Mouse (Mus musculus): Measurements from ENCODE around the gene Fam151a. TPM values are rescaled to one million over a fixed set of nuclear protein-coding genes. Genes with fewer than 3 reads are reported as not detected.

The Fam151a gene
- polyA plus RNA-seq, 1 experiment from 2014 or later = 8.1 TPM

Other genes starting within 250 kb of the Fam151a start
- 15.6 and 16.5 TPM in 2 replicates for gene Bsnd, start 241.6 kb upstream of the Fam151a start, polyA plus RNA-seq (2015; fragmentation: Nextera tagmentation; extraction: Ambion mirVana)
- 4.1 TPM in 2 replicates for gene Dhcr24, start 172.9 kb upstream of the Fam151a start, polyA plus RNA-seq (2015; fragmentation: Nextera tagmentation; extraction: Ambion mirVana)
- gene Lexm, start 116.6 kb upstream of the Fam151a start, polyA plus RNA-seq (2015; fragmentation: Nextera tagmentation; extraction: Ambion mirVana) = not detected in 2 replicates
- gene Ttc22, start 111.5 kb upstream of the Fam151a start, polyA plus RNA-seq (2015; fragmentation: Nextera tagmentation; extraction: Ambion mirVana) = 6.7 and 7.1 TPM in 2 replicates
- gene Pars2, start 82.8 kb upstream of the Fam151a start, polyA plus RNA-seq (2015; fragmentation: Nextera tagmentation; extraction: Ambion mirVana) = 16.0 and 17.9 TPM in 2 replicates
- gene Ttc4, start 54.9 kb upstream of the Fam151a start, polyA plus RNA-seq (2015; fragmentation: Nextera tagmentation; extraction: Ambion mirVana) = 126 and 139 TPM in 2 replicates
- gene Mroh7, start 3.0 kb upstream of the Fam151a start, polyA plus RNA-seq (2015; fragmentation: Nextera tagmentation; extraction: Ambion mirVana) = 0.74 and 1.8 TPM in 2 replicates
- 2.8 and 2.9 TPM in 2 replicates for gene Acot11, start 71.1 kb downstream of the Fam151a start, polyA plus RNA-seq (2015; fragmentation: Nextera tagmentation; extraction: Ambion mirVana)
- gene Ssbp3, start 176.8 kb downstream of the Fam151a start, polyA plus RNA-seq (2015; fragmentation: Nextera tagmentation; extraction: Ambion mirVana) = 66.4 and 79.4 TPM in 2 replicates

All from kidney, embryonic 16.5 days (tissue).